Mouse (Mus musculus) spleen, adult 2 months (tissue): ENCODE measurements around the gene Sh3bgrl2. TPM values are rescaled to one million over a fixed set of nuclear protein-coding genes. Genes with fewer than 3 reads are reported as not detected.
A peak's percentile ranks its signal among the peaks of the same experiment; 100 is the strongest.

ENCODE experiments used
- DNase-seq, 2 experiments: peaks; one replicate each; pipeline versions ENCODE4 v3.0.0 to v3.0.0-alpha.2; 2012 to 2021; ENCODE audit warnings: low spot score in 2 of 2, low read depth in 1 of 2
- H3K27ac ChIP-seq: fragments of 200-500 bp; 2 replicates; pipeline ENCODE4 v1.5.1; 2012; ENCODE audit warnings: low read length, inconsistent platforms; ENCODE audit not compliant: insufficient read depth
- H3K27me3 ChIP-seq: fragments of 200-500 bp; 2 replicates; pipeline ENCODE4 v1.6.1; 2012; ENCODE audit warnings: mild to moderate bottlenecking, moderate library complexity, low read length, inconsistent platforms; ENCODE audit not compliant: control insufficient read depth, insufficient read depth
- H3K36me3 ChIP-seq: fragments of 200-500 bp; 2 replicates; pipeline ENCODE4 v1.6.1; 2012; ENCODE audit warnings: mild to moderate bottlenecking, low read length, inconsistent platforms; ENCODE audit not compliant: control insufficient read depth, insufficient read depth
- H3K4me1 ChIP-seq: fragments of 200-500 bp; 2 replicates; pipeline ENCODE4 v1.6.1; 2011; ENCODE audit warnings: inconsistent platforms; ENCODE audit not compliant: control insufficient read depth, insufficient read depth, insufficient read length
- H3K4me3 ChIP-seq: fragments of 200-500 bp; 2 replicates; pipeline ENCODE4 v1.5.1; 2011; ENCODE audit warnings: mild to moderate bottlenecking, inconsistent platforms; ENCODE audit not compliant: insufficient read depth, insufficient read length; ENCODE audit errors: extremely low read depth
- CTCF ChIP-seq: fragments of 200-500 bp; IDR thresholded peaks from 2 replicates; pipeline ENCODE4 v1.5.1; 2011; ENCODE audit warnings: mild to moderate bottlenecking, inconsistent platforms; ENCODE audit not compliant: insufficient read depth, insufficient read length, insufficient replicate concordance; ENCODE audit errors: extremely low read depth
- POLR2A ChIP-seq: fragments of 200-500 bp; IDR thresholded peaks from 2 replicates; pipeline ENCODE4 v1.6.1; 2011; ENCODE audit warnings: low read depth, low read length, inconsistent platforms
- WGBS: fragments of 180-500 bp; shearing (Covaris S2); methylation state at CpG from one replicate; pipeline ENCODE4 v1.1.7; 2018; 5-methylcytosine and 5-hydroxymethylcytosine counted together
- polyA plus RNA-seq: library from polyadenylated mRNA; depleted of rRNA; stranded (reverse); fragments of >200 nt; gene quantifications from 2 replicates; pipeline ENCODE4 v1.2.3, GENCODE M21; 2012

Gene Sh3bgrl2
- polyA plus RNA-seq, 1 experiment: 2.8 TPM

GRCm38 (mm10) chr9:83609422-83610297, 61.5 kb downstream of the Sh3bgrl2 start:
- TF ChIP-seq CTCF (peak; percentile 79; the same call in 1 of the 2 replicates), POLR2A (no peak)
- Histone ChIP-seq H3K4me1 (no peaks in the 10 kb centered on the region), H3K27ac (no peak overlapping the region), H3K36me3 (no peaks in the 10 kb centered on the region), H3K27me3 (no peaks in the 10 kb centered on the region), H3K4me3 (no peak overlapping the region)
- peak; percentile 49 to 65 for DNase-seq
- WGBS: 45% methylated on average over 9 of the region's 9 CpGs

GRCm38 (mm10) chr9:83615912-83616585, 67.9 kb downstream of the Sh3bgrl2 start:
- DNase-seq: no peak
- Histone ChIP-seq H3K27me3 (no peaks in the 10 kb centered on the region), H3K36me3 (no peaks in the 10 kb centered on the region), H3K4me3 (no peak overlapping the region), H3K4me1 (no peaks in the 10 kb centered on the region), H3K27ac (no peak overlapping the region)
- TF ChIP-seq POLR2A: no peak
- no peak for TF ChIP-seq CTCF
- 32% methylated on average over 6 of the region's 6 CpGs for WGBS

GRCm38 (mm10) chr9:83616586-83617081, 68.5 kb downstream of the Sh3bgrl2 start:
- H3K36me3 ChIP-seq: no peaks in the 10 kb centered on the region
- TF ChIP-seq POLR2A (no peak), CTCF (no peak)
- DNase-seq: no peak
- H3K4me3 ChIP-seq: no peak overlapping the region
- H3K27me3 ChIP-seq: no peaks in the 10 kb centered on the region
- H3K27ac ChIP-seq: no peak overlapping the region
- WGBS: 14% methylated on average over 7 of the region's 7 CpGs
- H3K4me1 ChIP-seq: no peaks in the 10 kb centered on the region

GRCm38 (mm10) chr9:83623455-83623854, 75.3 kb downstream of the Sh3bgrl2 start:
- H3K4me3 ChIP-seq: no peak overlapping the region
- H3K4me1 ChIP-seq: no peaks in the 10 kb centered on the region
- no peak overlapping the region for H3K27ac ChIP-seq
- H3K27me3 ChIP-seq: no peaks in the 10 kb centered on the region
- no peaks in the 10 kb centered on the region for H3K36me3 ChIP-seq
- WGBS: 90% methylated on average over 6 of the region's 6 CpGs
- no peak for TF ChIP-seq POLR2A
- no peak for TF ChIP-seq CTCF
- no peak for DNase-seq

- no peaks in the 10 kb centered on the region for H3K36me3 ChIP-seq
- WGBS: 53% methylated on average over 5 of the region's 5 CpGs
- H3K27ac ChIP-seq: no peak overlapping the region
- no peak for DNase-seq
- TF ChIP-seq CTCF: no peak
- no peak for TF ChIP-seq POLR2A
- H3K4me1 ChIP-seq: no peaks in the 10 kb centered on the region
- H3K27me3 ChIP-seq: no peaks in the 10 kb centered on the region
- H3K4me3 ChIP-seq: no peak overlapping the region
Observed at GRCm38 (mm10) chr9:83624193-83624592, 76.1 kb downstream of the Sh3bgrl2 start.

GRCm38 (mm10) chr9:83625085-83625484, 77.0 kb downstream of the Sh3bgrl2 start:
- TF ChIP-seq CTCF: no peak
- TF ChIP-seq POLR2A: no peak
- H3K4me3 ChIP-seq: no peak overlapping the region
- H3K27me3 ChIP-seq: no peaks in the 10 kb centered on the region
- no peak for DNase-seq
- no peaks in the 10 kb centered on the region for H3K4me1 ChIP-seq
- WGBS: 94% methylated on average over 5 of the region's 5 CpGs
- no peaks in the 10 kb centered on the region for H3K36me3 ChIP-seq
- no peak overlapping the region for H3K27ac ChIP-seq
